Mouse (Mus musculus): Measurements from ENCODE around the gene Phactr1. TPM values are rescaled to one million over a fixed set of nuclear protein-coding genes. Genes with fewer than 3 reads are reported as not detected.

The Phactr1 gene
- polyA plus RNA-seq, 1 experiment from 2014 or later, result 48.1 TPM

DNA sequence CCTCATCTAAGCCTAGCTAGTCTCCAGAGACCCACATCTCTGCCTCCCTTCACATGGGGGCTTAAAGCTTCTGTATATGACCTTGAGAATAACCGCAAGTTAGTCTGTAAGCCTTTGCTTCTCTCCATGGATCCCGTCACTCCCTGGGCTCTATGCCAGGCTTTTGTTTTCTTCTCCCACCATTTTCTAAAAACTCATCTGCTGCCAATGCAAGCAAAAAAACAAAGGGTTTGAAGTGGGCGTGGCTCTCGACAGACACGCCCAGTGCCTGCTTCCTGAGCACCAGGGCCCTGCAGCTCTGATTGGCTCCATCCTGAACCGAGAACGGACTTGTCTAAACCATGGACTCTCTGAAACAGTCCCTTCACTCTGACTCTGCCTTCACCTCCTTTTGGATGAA, 277.4 kb downstream of the Phactr1 start:
- 68% methylated on average over 7 of the region's 7 CpGs for WGBS
- no peaks in the 10 kb centered on the region for H3K9me3 ChIP-seq (replicated peaks)

DNA sequence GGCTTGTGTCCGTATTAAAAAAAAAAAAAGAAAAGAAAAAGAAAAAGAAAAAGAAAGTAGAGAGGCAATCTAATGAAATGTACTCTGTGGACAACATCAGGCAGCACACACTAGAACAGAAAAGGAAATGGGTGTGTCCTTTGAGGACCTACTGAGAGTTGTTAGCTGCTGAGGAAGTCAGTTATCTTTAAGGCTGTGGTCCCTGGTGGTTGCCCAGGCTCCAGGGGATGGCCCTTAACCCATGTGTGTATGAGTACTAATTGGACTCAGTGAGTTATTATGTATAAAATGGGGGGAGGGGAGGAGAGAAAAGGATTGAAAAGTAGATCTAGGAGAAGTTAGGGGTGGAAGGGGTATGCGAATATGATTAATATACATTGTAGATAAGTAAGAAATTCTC, 278.4 kb downstream of the Phactr1 start:
- Histone ChIP-seq H3K4me1 (no peaks in the 10 kb centered on the region), H3K27me3 (replicated peaks) (no peaks in the 10 kb centered on the region), H3K36me3 (no peaks in the 10 kb centered on the region), H3K9me3 (replicated peaks) (no peaks in the 10 kb centered on the region), H3K4me3 (replicated peaks) (no peak overlapping the region), H3K4me2 (no peak overlapping the region), H3K27ac (replicated peaks) (no peak overlapping the region), H3K9ac (replicated peaks) (no peak overlapping the region)
- no peak for ATAC-seq (ENCODE audit: low FRiP score)
- WGBS, result 94% methylated on average over 2 of the region's 2 CpGs

More for the DNA sequence above, 277.4 kb downstream of the Phactr1 start:
- Histone ChIP-seq H3K4me2 (no peak overlapping the region), H3K4me3 (replicated peaks) (no peak overlapping the region), H3K4me1 (no peaks in the 10 kb centered on the region), H3K9ac (replicated peaks) (no peak overlapping the region), H3K36me3 (no peaks in the 10 kb centered on the region), H3K27me3 (replicated peaks) (no peaks in the 10 kb centered on the region), H3K27ac (replicated peaks) (no peak overlapping the region)
- ATAC-seq (ENCODE audit: low FRiP score), result no peak

DNA sequence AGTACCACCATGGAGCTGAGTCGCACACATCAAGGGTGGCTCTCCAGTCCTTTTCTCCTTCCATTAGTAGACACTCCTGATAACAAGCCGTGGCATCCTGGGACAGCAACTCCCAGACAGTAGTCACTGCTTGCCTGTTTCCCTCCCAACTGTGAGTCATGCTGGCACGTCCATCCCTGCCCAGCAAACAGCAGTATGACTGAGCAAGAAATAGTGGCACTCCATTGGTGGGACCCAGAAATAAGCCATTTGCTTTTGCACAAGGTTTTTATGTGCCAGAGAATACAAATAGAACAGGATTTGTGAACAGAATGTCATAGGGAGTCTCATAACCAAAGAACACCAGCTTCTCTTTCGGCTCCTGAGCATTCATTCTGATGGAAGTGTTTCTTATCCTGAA, 281.1 kb downstream of the Phactr1 start:
- Histone ChIP-seq H3K9ac (replicated peaks) (no peak overlapping the region), H3K27ac (replicated peaks) (no peak overlapping the region), H3K27me3 (replicated peaks) (no peaks in the 10 kb centered on the region), H3K4me3 (replicated peaks) (no peak overlapping the region), H3K9me3 (replicated peaks) (no peaks in the 10 kb centered on the region), H3K4me1 (no peaks in the 10 kb centered on the region), H3K36me3 (no peaks in the 10 kb centered on the region), H3K4me2 (no peak overlapping the region)
- 94% methylated on average over 4 of the region's 4 CpGs for WGBS
- no peak for ATAC-seq (ENCODE audit: low FRiP score)

DNA sequence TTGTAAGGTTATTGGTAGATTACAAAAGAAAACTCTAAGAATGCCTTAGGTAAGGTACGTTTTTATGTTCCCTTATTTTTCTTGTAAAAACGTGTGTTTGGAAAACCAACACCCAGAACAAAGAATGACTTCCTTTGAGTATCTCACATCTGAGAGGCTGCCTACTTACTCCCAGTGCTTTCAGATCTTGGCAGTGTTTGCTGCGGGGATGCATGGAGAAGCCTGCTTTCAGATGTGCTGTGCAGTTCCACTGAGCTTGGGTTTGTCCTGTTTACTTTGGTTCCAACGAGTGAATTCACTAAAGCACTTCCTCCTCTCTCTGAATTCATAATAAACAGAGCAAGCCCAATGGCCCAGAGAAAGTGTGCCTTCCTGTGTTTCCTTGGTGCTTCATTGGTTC, 288.1 kb downstream of the Phactr1 start:
- Histone ChIP-seq H3K4me2 (no peak overlapping the region), H3K4me3 (replicated peaks) (no peak overlapping the region), H3K9me3 (replicated peaks) (no peaks in the 10 kb centered on the region), H3K9ac (replicated peaks) (no peak overlapping the region), H3K36me3 (no peaks in the 10 kb centered on the region), H3K27me3 (replicated peaks) (no peaks in the 10 kb centered on the region), H3K4me1 (no peaks in the 10 kb centered on the region; the same call in 1 of the 2 replicates), H3K27ac (replicated peaks) (no peak overlapping the region)
- no peak for ATAC-seq (ENCODE audit: low FRiP score)
- 81% methylated on average over 4 of the region's 4 CpGs for WGBS

DNA sequence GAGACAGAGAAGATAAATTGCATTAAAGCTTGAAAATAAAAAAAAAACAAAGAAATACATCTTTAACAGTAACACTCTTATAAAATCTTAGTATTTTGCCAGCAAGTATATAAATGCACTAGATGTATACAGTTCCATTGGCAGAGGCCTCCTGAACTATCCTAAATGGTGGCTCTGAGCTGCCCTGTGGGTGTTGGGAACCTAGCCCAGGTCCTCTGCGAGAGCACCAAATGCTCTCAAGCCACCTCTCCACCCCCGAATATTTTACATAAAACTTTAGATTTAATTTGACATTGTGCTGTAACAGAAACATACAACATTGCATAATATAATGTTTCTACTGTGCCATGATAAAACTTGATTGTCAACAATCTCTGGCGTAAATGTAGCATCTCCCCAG, 293.1 kb downstream of the Phactr1 start:
- Histone ChIP-seq H3K9ac (replicated peaks) (no peak overlapping the region), H3K27me3 (replicated peaks) (no peaks in the 10 kb centered on the region), H3K4me1 (no peaks in the 10 kb centered on the region; the same call in 1 of the 2 replicates), H3K4me3 (replicated peaks) (no peak overlapping the region), H3K27ac (replicated peaks) (no peak overlapping the region), H3K9me3 (replicated peaks) (no peaks in the 10 kb centered on the region), H3K36me3 (no peaks in the 10 kb centered on the region), H3K4me2 (no peak overlapping the region)
- WGBS, result 73% methylated on average over 3 of the region's 3 CpGs
- ATAC-seq (ENCODE audit: low FRiP score), result no peak

DNA sequence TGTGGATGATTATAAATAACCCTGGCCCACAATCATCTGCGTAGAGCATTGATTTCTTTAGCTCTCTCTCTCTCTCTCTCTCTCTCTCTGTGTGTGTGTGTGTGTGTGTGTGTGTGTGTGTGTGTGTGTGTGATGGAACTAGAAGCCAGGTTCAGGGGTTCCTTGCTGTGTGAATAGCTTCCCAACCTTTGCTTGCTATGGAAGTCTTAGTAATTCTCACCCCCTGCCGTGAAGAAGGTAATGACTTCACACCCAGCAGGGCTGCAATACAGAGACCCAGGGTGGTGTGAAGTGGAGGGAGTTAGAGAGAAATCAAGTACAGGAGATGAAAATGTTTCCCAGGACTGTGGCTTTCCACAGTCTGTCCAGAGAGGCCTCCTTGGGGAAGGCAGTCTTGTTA, 293.5 kb downstream of the Phactr1 start:
- H3K27me3 ChIP-seq (replicated peaks), result no peaks in the 10 kb centered on the region
- H3K4me2 ChIP-seq, result no peak overlapping the region
- no peak overlapping the region for H3K4me3 ChIP-seq (replicated peaks)
- H3K4me1 ChIP-seq, result no peaks in the 10 kb centered on the region; the same call in 1 of the 2 replicates
- ATAC-seq (ENCODE audit: low FRiP score), result no peak
- H3K36me3 ChIP-seq, result no peaks in the 10 kb centered on the region
- no peaks in the 10 kb centered on the region for H3K9me3 ChIP-seq (replicated peaks)
- 54% methylated on average over 2 of the region's 2 CpGs for WGBS
- H3K27ac ChIP-seq (replicated peaks), result no peak overlapping the region
- no peak overlapping the region for H3K9ac ChIP-seq (replicated peaks)

DNA sequence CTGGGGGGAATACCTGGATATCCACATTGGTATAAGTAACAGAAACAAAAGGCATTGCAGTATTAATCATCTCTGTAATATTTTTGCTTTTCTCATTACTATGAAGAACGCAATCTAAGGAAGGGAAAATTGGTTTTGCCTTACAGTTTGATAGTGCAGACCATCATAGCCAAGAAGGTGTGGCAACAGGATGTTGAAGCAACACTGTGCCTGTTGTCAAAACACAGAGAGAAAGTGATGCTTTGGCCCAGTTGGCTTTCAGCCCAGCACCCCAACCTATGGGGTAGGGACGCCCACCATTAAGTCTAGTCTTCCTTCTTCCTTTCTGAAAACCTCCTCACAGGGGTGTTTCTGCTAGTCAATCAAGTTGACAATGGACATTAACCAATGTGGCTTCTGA, 294.1 kb downstream of the Phactr1 start:
- 84% methylated on average over 2 of the region's 2 CpGs for WGBS
- Histone ChIP-seq H3K4me1 (no peaks in the 10 kb centered on the region; the same call in 1 of the 2 replicates), H3K27ac (replicated peaks) (no peak overlapping the region), H3K4me3 (replicated peaks) (no peak overlapping the region), H3K9me3 (replicated peaks) (no peaks in the 10 kb centered on the region), H3K36me3 (no peaks in the 10 kb centered on the region), H3K27me3 (replicated peaks) (no peaks in the 10 kb centered on the region), H3K4me2 (no peak overlapping the region), H3K9ac (replicated peaks) (no peak overlapping the region)
- ATAC-seq (ENCODE audit: low FRiP score), result no peak

DNA sequence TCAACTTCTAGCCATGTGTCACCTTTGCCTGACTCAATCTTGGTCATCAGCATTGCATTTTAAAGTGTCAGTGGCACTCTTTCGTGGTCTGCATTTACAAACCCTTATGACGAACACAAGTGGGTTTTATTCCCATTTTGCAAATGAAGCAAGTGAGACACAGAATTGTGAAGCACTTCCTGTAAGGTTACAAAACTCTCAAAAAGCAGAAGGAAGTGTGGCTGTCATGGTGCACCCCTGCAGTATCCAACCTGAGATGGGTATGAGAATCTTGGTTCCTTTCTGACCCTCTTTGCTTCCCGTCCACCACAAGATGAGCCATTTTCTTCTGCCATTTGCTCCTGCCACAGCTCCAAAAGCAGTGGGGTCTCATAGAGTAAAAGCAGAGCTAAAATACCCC, 295.7 kb downstream of the Phactr1 start:
- WGBS, result 91% methylated on average over 3 of the region's 3 CpGs
- H3K4me3 ChIP-seq (replicated peaks), result no peak overlapping the region
- H3K4me1 ChIP-seq, result peaks cover 8% of the 10 kb centered on the region; the same call in 1 of the 2 replicates
- no peaks in the 10 kb centered on the region for H3K9me3 ChIP-seq (replicated peaks)
- no peak overlapping the region for H3K9ac ChIP-seq (replicated peaks)
- H3K27me3 ChIP-seq (replicated peaks), result no peaks in the 10 kb centered on the region
- ATAC-seq (ENCODE audit: low FRiP score), result no peak
- H3K36me3 ChIP-seq, result no peaks in the 10 kb centered on the region
- H3K4me2 ChIP-seq, result no peak overlapping the region
- no peak overlapping the region for H3K27ac ChIP-seq (replicated peaks)

DNA sequence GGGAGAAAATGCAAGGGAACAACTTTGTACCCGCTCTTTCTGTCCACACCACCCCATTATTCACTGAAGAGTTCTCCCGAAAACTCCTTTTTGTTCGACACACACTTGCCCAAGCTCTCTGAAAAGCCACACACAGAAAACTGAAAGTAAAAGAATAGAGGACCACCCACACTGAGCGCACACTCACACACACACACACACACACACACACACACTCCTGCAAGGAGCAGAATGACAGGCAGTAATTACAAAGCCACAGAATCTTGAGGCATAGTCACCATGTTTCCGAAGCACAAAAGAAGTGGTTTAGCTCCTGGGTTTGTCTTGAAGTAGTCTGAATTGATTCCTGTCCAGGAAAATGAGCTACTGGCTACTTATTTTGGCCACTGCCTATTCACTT, 296.5 kb downstream of the Phactr1 start:
- no peaks in the 10 kb centered on the region for H3K36me3 ChIP-seq
- WGBS, result 55% methylated on average over 5 of the region's 5 CpGs
- peaks cover 8% of the 10 kb centered on the region; the same call in 1 of the 2 replicates for H3K4me1 ChIP-seq
- no peak for ATAC-seq (ENCODE audit: low FRiP score)
- no peak overlapping the region for H3K4me2 ChIP-seq
- no peak overlapping the region for H3K27ac ChIP-seq (replicated peaks)
- H3K9me3 ChIP-seq (replicated peaks), result no peaks in the 10 kb centered on the region
- no peaks in the 10 kb centered on the region for H3K27me3 ChIP-seq (replicated peaks)
- no peak overlapping the region for H3K9ac ChIP-seq (replicated peaks)
- H3K4me3 ChIP-seq (replicated peaks), result no peak overlapping the region

DNA sequence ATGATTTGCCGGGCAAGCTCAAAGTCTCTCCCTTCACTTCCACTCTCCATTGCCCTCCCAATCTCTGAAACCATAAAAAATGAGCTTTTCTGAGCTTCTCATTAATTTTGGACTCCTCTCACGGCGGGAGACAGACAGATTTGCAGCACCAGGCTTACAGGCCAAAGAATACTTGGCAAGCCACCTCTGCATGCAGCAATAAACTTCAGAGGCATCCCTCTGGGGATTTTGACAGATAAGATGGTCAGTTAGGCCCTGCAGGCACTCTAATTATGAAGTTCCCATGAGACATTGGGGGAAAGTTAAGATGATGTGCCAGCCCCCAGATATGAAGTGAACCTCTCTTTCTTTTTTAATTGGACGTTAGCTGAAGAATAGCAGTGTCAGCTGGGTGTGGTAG, 300.2 kb downstream of the Phactr1 start:
- no peak overlapping the region for H3K4me3 ChIP-seq (replicated peaks)
- no peaks in the 10 kb centered on the region for H3K36me3 ChIP-seq
- WGBS, result 29% methylated on average over 4 of the region's 4 CpGs
- H3K27me3 ChIP-seq (replicated peaks), result no peaks in the 10 kb centered on the region
- no peak overlapping the region for H3K4me2 ChIP-seq
- 0 out of 2 replicates have a peak, but pooled peaks cover 8% of the 10 kb centered on the region for H3K4me1 ChIP-seq
- H3K9me3 ChIP-seq (replicated peaks), result no peaks in the 10 kb centered on the region
- H3K27ac ChIP-seq (replicated peaks), result 0 out of 2 replicates have a peak overlapping the region, but pooled peaks have one; percentile 30
- no peak overlapping the region for H3K9ac ChIP-seq (replicated peaks)
- ATAC-seq (ENCODE audit: low FRiP score), result no peak

DNA sequence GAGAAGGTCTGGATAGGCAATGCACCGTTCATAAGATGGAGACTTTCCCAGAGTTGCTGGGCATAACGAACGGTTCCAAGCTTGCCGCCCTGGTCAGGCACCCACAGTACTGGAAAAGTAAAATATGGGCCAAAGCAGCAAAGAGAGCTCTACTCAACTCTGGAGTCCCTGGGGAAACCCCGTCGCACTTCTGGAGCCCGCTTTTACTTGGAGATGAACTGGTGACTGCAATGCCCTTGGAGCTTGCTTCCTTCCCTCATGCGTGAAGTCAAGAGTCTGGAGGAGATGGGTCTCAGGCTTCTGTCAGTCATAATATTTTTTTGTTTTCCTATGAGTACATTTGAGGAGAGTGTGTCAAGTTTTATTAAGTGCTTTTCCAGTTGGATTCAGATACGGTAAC, 302.2 kb downstream of the Phactr1 start:
- Histone ChIP-seq H3K4me1 (0 out of 2 replicates have a peak, but pooled peaks cover 8% of the 10 kb centered on the region), H3K4me2 (no peak overlapping the region), H3K27ac (replicated peaks) (no peak overlapping the region), H3K27me3 (replicated peaks) (no peaks in the 10 kb centered on the region), H3K4me3 (replicated peaks) (no peak overlapping the region), H3K36me3 (no peaks in the 10 kb centered on the region), H3K9ac (replicated peaks) (no peak overlapping the region), H3K9me3 (replicated peaks) (no peaks in the 10 kb centered on the region)
- 90% methylated on average over 9 of the region's 9 CpGs for WGBS
- ATAC-seq (ENCODE audit: low FRiP score), result no peak

DNA sequence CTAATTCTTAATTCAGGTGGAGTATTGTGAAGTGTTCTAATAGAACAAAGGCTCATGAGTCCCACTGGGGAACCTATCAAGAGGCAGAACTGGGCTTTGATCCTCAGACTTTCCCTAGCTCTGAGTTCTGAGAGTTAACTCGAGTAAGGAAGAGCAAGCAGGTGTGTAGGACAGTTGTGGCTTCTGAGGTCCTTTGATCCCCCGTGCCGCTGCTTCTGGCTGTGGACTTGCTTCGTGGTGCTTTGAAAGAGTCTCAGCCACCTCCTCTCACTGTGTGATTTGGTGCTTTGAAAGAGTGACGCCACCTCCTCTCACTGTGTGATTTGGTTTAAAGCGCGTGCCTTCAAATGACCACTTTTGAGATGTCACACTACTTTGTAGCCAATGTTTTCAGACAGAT, 305.4 kb downstream of the Phactr1 start:
- Histone ChIP-seq H3K27me3 (replicated peaks) (no peaks in the 10 kb centered on the region), H3K4me2 (no peak overlapping the region), H3K9me3 (replicated peaks) (no peaks in the 10 kb centered on the region), H3K36me3 (no peaks in the 10 kb centered on the region), H3K4me3 (replicated peaks) (no peak overlapping the region), H3K4me1 (peaks cover 9% of the 10 kb centered on the region; the same call in 1 of the 2 replicates), H3K27ac (replicated peaks) (no peak overlapping the region), H3K9ac (replicated peaks) (no peak overlapping the region)
- no peak for ATAC-seq (ENCODE audit: low FRiP score)
- 80% methylated on average over 7 of the region's 7 CpGs for WGBS

All from neural tube, embryonic 15.5 days (tissue).